Mouse (Mus musculus) mouse trophoblast stem cell (cell line): ENCODE results near the gene Acy3.
"Not testable (repeated sequence)": the region's sequence is repeated elsewhere in the genome, so short reads cannot be mapped to it uniquely, and the experiment has no call there.

ENCODE experiments used
- in situ Hi-C, 2 experiments: fragments of 300-500 bp; cut with MseI, MboI; formaldehyde crosslinking; loops; 2 replicates in 1 of 2; 3 replicates in 1 of 2; pipeline ENCODE4 v1.15.1; 2025

Gene Acy3

GRCm38 (mm10) chr19:3972229-3972628 lies 14.1 kb upstream of the Acy3 start, which contains the start of gene Aldh3b2:
Gene Aldh3b2 (plus strand): TSS chr19:3972328.
- in situ Hi-C loops: no loop called here

GRCm38 (mm10) chr19:3974608-3975007 lies 11.8 kb upstream of the Acy3 start:
- in situ Hi-C loops: not testable (repeated sequence)

GRCm38 (mm10) chr19:3975866-3976265 lies 10.5 kb upstream of the Acy3 start:
- in situ Hi-C loops: no loop called here

- in situ Hi-C loops: no loop called here
These were observed 6.1 kb upstream of the Acy3 start for GRCm38 (mm10) chr19:3980309-3980708.

- in situ Hi-C loops: no loop called here
These were observed 5.5 kb upstream of the Acy3 start for GRCm38 (mm10) chr19:3980917-3981316.

- in situ Hi-C loops: no loop called here
These were observed 2.7 kb upstream of the Acy3 start for GRCm38 (mm10) chr19:3983527-3984200.

GRCm38 (mm10) chr19:3985261-3985681 lies 1.1 kb upstream of the Acy3 start:
- in situ Hi-C loops: no loop called here

GRCm38 (mm10) chr19:3988066-3988465 lies 1.7 kb downstream of the Acy3 start:
- in situ Hi-C loops: no loop called here

- in situ Hi-C loops: no loop called here
These were observed 2.4 kb downstream of the Acy3 start for GRCm38 (mm10) chr19:3988750-3989149.

- in situ Hi-C loops: loop anchor here in 1 of 2 experiments (5.0 kb wide), 1 partner anchor 44 kb away; no protein-coding TSS in a partner anchor
These were observed 4.4 kb downstream of the Acy3 start for GRCm38 (mm10) chr19:3990804-3991203.

- in situ Hi-C loops: loop anchor here in 1 of 2 experiments (5.0 kb wide), 1 partner anchor 44 kb away; no protein-coding TSS in a partner anchor
These were observed 5.2 kb downstream of the Acy3 start for GRCm38 (mm10) chr19:3991562-3991961.

- in situ Hi-C loops: loop anchor here in 1 of 2 experiments (5.0 kb wide), 1 partner anchor 45 kb away; no protein-coding TSS in a partner anchor
These were observed 5.6 kb downstream of the Acy3 start for GRCm38 (mm10) chr19:3991966-3992365.

GRCm38 (mm10) chr19:3992416-3992815 lies 6.0 kb downstream of the Acy3 start, which contains the start of gene Tbx10:
Gene Tbx10 (plus strand): TSS chr19:3992752.
- in situ Hi-C loops: loop anchor here in 1 of 2 experiments (5.0 kb wide), 1 partner anchor 45 kb away; no protein-coding TSS in a partner anchor

- in situ Hi-C loops: loop anchor here in 1 of 2 experiments (5.0 kb wide), 1 partner anchor 48 kb away; no protein-coding TSS in a partner anchor
These were observed 8.6 kb downstream of the Acy3 start for GRCm38 (mm10) chr19:3994932-3995331.

- in situ Hi-C loops: no loop called here
These were observed 9.1 kb downstream of the Acy3 start for GRCm38 (mm10) chr19:3995505-3995904.

GRCm38 (mm10) chr19:3996106-3996505 lies 9.7 kb downstream of the Acy3 start:
- in situ Hi-C loops: no loop called here

- in situ Hi-C loops: no loop called here
These were observed 10.4 kb downstream of the Acy3 start for GRCm38 (mm10) chr19:3996747-3997146.

GRCm38 (mm10) chr19:3997231-3997630 lies 10.9 kb downstream of the Acy3 start:
- in situ Hi-C loops: no loop called here

- in situ Hi-C loops: no loop called here
These were observed 12.0 kb downstream of the Acy3 start for GRCm38 (mm10) chr19:3998335-3998734.

- in situ Hi-C loops: no loop called here
These were observed 12.9 kb downstream of the Acy3 start for GRCm38 (mm10) chr19:3999121-3999730.

- in situ Hi-C loops: no loop called here
These were observed 13.9 kb downstream of the Acy3 start, which contains the start of the genes Nudt8 and Gm49405 for GRCm38 (mm10) chr19:4000119-4000900. Gene Nudt8 (plus strand): TSS chr19:4000580. Gene Gm49405 (plus strand): TSS chr19:4000626.
